Mouse (Mus musculus) kidney, postnatal 0 days (tissue): Measurements from ENCODE around the gene Olfr1423. TPM values are rescaled to one million over a fixed set of nuclear protein-coding genes. Genes with fewer than 3 reads are reported as not detected.

Experiments used
- ATAC-seq: fragments of 200-750 bp; cut with Nextera tagmentation; replicated peaks from 2 replicates; pipeline ENCODE4 v1.8.0; 2017; ENCODE audit warnings: low read depth, moderate number of reproducible peaks, moderate TSS enrichment, moderate library complexity; ENCODE audit not compliant: low FRiP score
- DNase-seq: peaks from one replicate; pipeline ENCODE4 v3.0.0-alpha.2; 2016; ENCODE audit warnings: low spot score
- H3K27ac ChIP-seq: fragments of 300-500 bp; sonication (generic); 2 replicates; pipeline ENCODE4 v1.5.1; 2014; ENCODE audit warnings: mild to moderate bottlenecking
- H3K27me3 ChIP-seq: fragments of 300-500 bp; sonication (generic); 2 replicates; pipeline ENCODE4 v1.6.1; 2014; ENCODE audit warnings: low read length, mixed read lengths; ENCODE audit not compliant: insufficient read depth
- H3K36me3 ChIP-seq: fragments of 300-500 bp; sonication (generic); 2 replicates; pipeline ENCODE4 v1.6.1; 2014; ENCODE audit warnings: low read length, mixed read lengths; ENCODE audit not compliant: insufficient read depth
- H3K4me1 ChIP-seq: fragments of 300-500 bp; sonication (generic); replicated peaks from 2 replicates; pipeline ENCODE4 v1.6.1; 2014; ENCODE audit warnings: antibody characterized with exemption, low read length, mixed read lengths; ENCODE audit not compliant: insufficient read depth
- H3K4me2 ChIP-seq: fragments of 300-500 bp; sonication (generic); 2 replicates; pipeline ENCODE4 v1.6.1; 2014; ENCODE audit warnings: mild to moderate bottlenecking, low read length, moderate library complexity, mixed read lengths
- H3K4me3 ChIP-seq: fragments of 300-500 bp; sonication (generic); replicated peaks from 2 replicates; pipeline ENCODE4 v1.5.1; 2014; ENCODE audit warnings: low read depth, low read length
- H3K9ac ChIP-seq: fragments of 300-500 bp; sonication (generic); 2 replicates; pipeline ENCODE4 v1.6.1; 2014; ENCODE audit warnings: low read depth, low read length
- H3K9me3 ChIP-seq: fragments of 300-500 bp; sonication (generic); replicated peaks from 2 replicates; pipeline ENCODE4 v1.6.1; 2016; ENCODE audit warnings: low read length, inconsistent platforms, mixed read lengths
- CTCF ChIP-seq: IDR thresholded peaks from 2 replicates; pipeline ENCODE4 v1.5.1; 2016; ENCODE audit warnings: antibody characterized with exemption, low read depth, mild to moderate bottlenecking, moderate library complexity
- WGBS: fragments of 180-500 bp; shearing (Covaris S2); extraction: QIAGEN DNeasy Blood & Tissue Kit; methylation state at CpG from one replicate; pipeline ENCODE4 v1.1.7; 2014; 5-methylcytosine and 5-hydroxymethylcytosine counted together
- polyA plus RNA-seq: library from polyadenylated mRNA; unstranded; fragments of >200 nt; fragmentation: Nextera tagmentation; extraction: Ambion mirVana; gene quantifications from 2 replicates; pipeline ENCODE4 v1.2.1, GENCODE M21; 2015

Olfr1423 gene
- polyA plus RNA-seq, 1 experiment from 2014 or later, result not detected

DNA sequence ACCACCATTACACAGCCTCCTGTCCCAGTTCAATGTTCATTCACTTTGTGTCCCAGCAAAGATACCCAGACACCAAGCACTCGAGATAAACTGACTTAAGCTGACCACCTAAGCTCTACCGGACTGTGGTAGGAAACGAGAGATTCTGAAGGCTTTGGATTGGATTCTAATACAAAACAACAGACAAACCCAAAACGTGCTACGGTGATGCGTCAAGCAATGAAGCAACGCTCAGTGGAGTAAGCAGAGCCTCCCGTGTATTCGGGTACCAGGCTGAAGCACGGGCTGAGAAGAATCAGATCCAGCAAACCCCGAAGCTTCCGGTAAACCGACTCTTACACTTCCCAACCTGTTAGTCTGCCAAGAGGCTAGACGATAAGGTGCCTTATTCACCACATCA lies 38.3 kb downstream of the Olfr1423 start:
- Histone ChIP-seq H3K27me3 (no peaks in the 10 kb centered on the region), H3K4me2 (peak overlapping the region; percentile 39), H3K27ac (no peak overlapping the region), H3K4me3 (no peak overlapping the region; the same call in 1 of the 2 replicates), H3K36me3 (no peaks in the 10 kb centered on the region), H3K9me3 (no peaks in the 10 kb centered on the region), H3K4me1 (peaks cover 12% of the 10 kb centered on the region; the same call in 1 of the 2 replicates), H3K9ac (no peak overlapping the region)
- ATAC-seq (no peak), DNase-seq (no peak)
- TF ChIP-seq CTCF, result no peak
- WGBS, result 47% methylated on average over 14 of the region's 14 CpGs

DNA sequence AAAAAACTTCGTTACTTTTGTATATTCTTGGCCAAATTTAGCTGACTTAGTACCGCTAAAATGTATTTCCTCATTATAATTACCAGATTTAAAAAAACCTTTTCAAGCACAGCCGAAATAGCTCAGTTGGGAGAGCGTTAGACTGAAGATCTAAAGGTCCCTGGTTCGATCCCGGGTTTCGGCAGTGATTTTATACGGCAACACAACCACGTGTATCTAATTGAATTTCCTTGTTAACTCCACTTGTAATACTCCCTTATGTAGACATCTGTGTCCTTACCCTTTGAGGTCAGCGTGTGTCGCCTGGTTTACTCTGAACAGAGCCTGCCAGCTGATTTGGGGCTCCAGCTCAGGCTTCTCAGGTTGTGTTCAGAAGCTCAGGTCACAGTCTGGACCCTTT lies 39.0 kb downstream of the Olfr1423 start:
- no peak for TF ChIP-seq CTCF
- Histone ChIP-seq H3K36me3 (no peaks in the 10 kb centered on the region), H3K27me3 (no peaks in the 10 kb centered on the region), H3K4me3 (no peak overlapping the region), H3K9ac (no peak overlapping the region), H3K27ac (no peak overlapping the region), H3K4me1 (peaks cover 9% of the 10 kb centered on the region; the same call in 1 of the 2 replicates), H3K4me2 (peak overlapping the region; percentile 39), H3K9me3 (no peaks in the 10 kb centered on the region)
- ATAC-seq, result peak; percentile 77
- WGBS, result 5% methylated on average over 11 of the region's 11 CpGs
- peak; percentile 83 for DNase-seq

- Histone ChIP-seq H3K4me3 (no peak overlapping the region), H3K27ac (no peak overlapping the region), H3K9me3 (no peaks in the 10 kb centered on the region), H3K27me3 (no peaks in the 10 kb centered on the region), H3K4me2 (no peak overlapping the region), H3K36me3 (no peaks in the 10 kb centered on the region), H3K9ac (no peak overlapping the region), H3K4me1 (0 out of 2 replicates have a peak, but pooled peaks cover 7% of the 10 kb centered on the region)
- DNase-seq (no peak), ATAC-seq (no peak)
- 26% methylated on average over 3 of the region's 3 CpGs for WGBS
- no peak for TF ChIP-seq CTCF
These were observed 39.4 kb downstream of the Olfr1423 start for GRCm38 (mm10) chr19:12001686-12002085.

DNA sequence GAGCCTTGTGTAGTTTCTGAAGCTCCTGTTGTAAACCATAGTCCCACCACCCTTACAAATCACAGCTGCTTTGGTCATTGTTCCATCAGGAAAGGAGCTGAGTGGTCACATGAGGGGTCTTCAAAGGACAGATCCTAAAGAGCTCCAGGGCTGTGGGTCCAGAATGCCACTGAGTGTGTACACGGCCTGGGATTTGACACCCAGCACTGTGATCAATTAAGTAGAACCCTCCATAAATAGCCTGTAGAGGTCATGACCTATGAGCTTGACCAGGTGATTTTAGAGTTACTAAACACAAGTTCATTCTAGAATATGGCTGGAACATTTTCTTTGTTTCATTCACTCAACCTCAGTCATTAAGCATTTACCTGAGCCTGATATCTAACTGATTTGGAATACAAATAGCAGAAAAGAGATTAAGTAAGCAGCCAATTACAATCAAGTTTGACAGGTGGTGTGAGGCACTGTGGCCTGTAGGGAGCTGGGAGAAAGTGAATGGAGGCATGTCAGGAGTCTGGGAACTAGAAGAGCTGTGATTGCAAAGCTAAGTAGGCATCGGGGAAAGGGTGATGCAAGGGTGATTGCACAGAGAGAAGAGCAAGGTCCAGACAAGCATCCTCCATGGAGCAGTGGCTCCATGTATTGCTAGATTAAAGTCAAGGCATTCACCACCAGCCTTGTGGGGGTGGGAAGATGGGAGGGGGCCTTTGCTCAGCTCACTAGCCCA lies 45.2 kb downstream of the Olfr1423 start:
- H3K9ac ChIP-seq, result no peak overlapping the region
- DNase-seq (no peak), ATAC-seq (no peak; the same call in 1 of the 2 replicates)
- H3K36me3 ChIP-seq, result peaks cover 17% of the 10 kb centered on the region
- no peaks in the 10 kb centered on the region for H3K9me3 ChIP-seq
- TF ChIP-seq CTCF, result no peak
- WGBS, result 58% methylated on average over 2 of the region's 2 CpGs
- H3K4me1 ChIP-seq, result no peaks in the 10 kb centered on the region
- no peak overlapping the region for H3K4me3 ChIP-seq
- no peaks in the 10 kb centered on the region for H3K27me3 ChIP-seq
- H3K27ac ChIP-seq, result no peak overlapping the region
- no peak overlapping the region for H3K4me2 ChIP-seq

DNA sequence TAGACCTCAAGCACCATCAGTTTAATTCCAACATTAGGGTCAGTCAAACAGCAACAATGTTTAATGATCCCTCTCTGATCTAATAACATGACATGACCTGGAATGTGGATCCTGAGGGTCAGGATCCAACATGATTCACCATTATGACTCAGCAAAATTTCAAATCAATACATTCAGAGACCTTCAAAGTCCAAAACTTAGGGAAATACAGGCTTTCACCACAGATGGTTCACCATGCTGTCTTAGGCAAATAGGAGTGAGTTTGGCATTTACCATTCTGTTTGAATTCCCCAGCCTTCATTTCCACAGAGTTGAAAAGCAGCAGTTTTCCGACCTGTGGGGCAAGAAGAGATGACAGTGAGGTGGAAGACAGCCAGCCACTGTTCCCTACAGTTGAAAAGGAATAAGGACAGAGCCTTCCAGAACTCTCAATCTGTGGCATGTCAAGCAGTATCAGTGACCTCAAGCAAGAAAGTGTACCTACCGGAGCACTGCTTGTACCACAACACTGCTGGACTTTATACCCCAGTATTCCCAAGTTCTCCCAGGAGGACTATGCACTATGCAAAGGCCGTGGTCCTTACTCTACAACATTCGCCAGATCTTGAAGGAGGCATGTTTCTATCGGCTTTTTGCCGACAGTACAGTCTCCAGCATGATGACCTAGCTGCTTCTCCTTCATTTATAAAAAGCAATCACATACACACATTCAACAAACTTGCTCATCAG lies 46.2 kb downstream of the Olfr1423 start:
- no peak overlapping the region for H3K4me2 ChIP-seq
- H3K27me3 ChIP-seq, result no peaks in the 10 kb centered on the region
- H3K9me3 ChIP-seq, result no peaks in the 10 kb centered on the region
- no peak overlapping the region for H3K9ac ChIP-seq
- no peak for DNase-seq
- H3K4me3 ChIP-seq, result no peak overlapping the region
- ATAC-seq, result peak; percentile 63; the same call in 1 of the 2 replicates
- H3K36me3 ChIP-seq, result peaks cover 22% of the 10 kb centered on the region
- TF ChIP-seq CTCF, result no peak
- 93% methylated on average over 6 of the region's 6 CpGs for WGBS
- no peaks in the 10 kb centered on the region for H3K4me1 ChIP-seq
- H3K27ac ChIP-seq, result no peak overlapping the region

- H3K36me3 ChIP-seq, result peaks cover 34% of the 10 kb centered on the region
- no peak overlapping the region for H3K4me3 ChIP-seq
These were observed 48.6 kb downstream of the Olfr1423 start for GRCm38 (mm10) chr19:11992441-11993029.

More at GRCm38 (mm10) chr19:11992441-11993029, 48.6 kb downstream of the Olfr1423 start:
- ATAC-seq (no peak), DNase-seq (no peak)
- Histone ChIP-seq H3K27me3 (no peaks in the 10 kb centered on the region), H3K9ac (no peak overlapping the region), H3K4me2 (no peak overlapping the region), H3K27ac (no peak overlapping the region), H3K4me1 (no peaks in the 10 kb centered on the region), H3K9me3 (no peaks in the 10 kb centered on the region)
- TF ChIP-seq CTCF, result no peak
- WGBS, result 88% methylated on average over 10 of the region's 10 CpGs
